Mouse (Mus musculus): ENCODE measurements around the gene Slc37a3. TPM values are rescaled to one million over a fixed set of nuclear protein-coding genes. Genes with fewer than 3 reads are reported as not detected.

Gene Slc37a3
- polyA plus RNA-seq, 1 experiment from 2014 or later, result 69.3 TPM

DNA sequence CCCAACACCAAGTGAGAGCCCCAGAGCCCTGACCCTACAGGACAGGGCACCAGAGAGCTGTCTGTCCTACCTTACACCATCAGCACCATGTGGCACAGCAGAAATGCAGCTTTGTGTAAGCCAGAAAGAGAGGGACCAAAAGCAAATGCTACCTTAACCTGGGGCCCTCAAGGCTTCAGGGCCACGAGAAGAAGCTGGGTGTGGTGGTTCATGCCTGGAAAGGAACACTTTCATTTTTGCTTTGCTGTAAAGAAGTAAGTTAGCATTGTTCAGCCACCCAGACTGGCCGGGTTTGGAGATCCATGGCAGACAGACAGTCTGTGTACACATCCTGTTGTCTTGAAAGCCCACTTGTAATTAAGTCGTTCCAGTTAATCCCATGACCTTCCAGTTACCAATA is 89.7 kb downstream of the Slc37a3 start:
- H3K27ac ChIP-seq (ENCODE audit: low read length), result no peak overlapping the region

DNA sequence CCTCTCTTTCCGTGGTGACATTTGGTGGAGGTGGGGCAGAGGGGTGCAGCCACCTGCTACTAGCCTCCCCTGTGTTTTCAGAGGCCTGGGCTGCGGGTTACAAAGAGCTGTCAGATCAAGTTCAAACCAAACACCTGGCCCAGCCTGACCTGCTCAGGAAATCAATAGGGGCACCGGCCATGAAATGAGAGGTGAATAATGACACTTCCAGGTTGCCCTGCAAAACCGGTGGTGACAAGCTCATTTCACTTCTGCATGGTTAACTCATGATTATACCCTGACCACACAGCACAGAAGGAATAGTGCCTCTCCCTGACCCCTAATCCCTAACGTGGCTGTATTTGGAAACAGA is 90.8 kb downstream of the Slc37a3 start:
- no peak overlapping the region for H3K27ac ChIP-seq (ENCODE audit: low read length)
- no peak overlapping the region for H3K4me2 ChIP-seq (ENCODE audit: low read length)
- no peak for ATAC-seq
- WGBS, result 33% methylated on average over 5 of the region's 5 CpGs
- H3K27me3 ChIP-seq (replicated peaks; ENCODE audit: control insufficient read depth, insufficient read depth, low read length), result no peaks in the 10 kb centered on the region
- H3K36me3 ChIP-seq (ENCODE audit: control insufficient read depth, insufficient read depth), result no peaks in the 10 kb centered on the region
- H3K9ac ChIP-seq (replicated peaks; ENCODE audit: low read depth, low read length), result no peak overlapping the region
- no peaks in the 10 kb centered on the region for H3K4me1 ChIP-seq (replicated peaks; ENCODE audit: control insufficient read depth, insufficient read depth, low read length)
- no peak overlapping the region for H3K4me3 ChIP-seq (replicated peaks; ENCODE audit: low read length)
- H3K9me3 ChIP-seq (ENCODE audit: control insufficient read depth, low read length), result 0 out of 2 replicates have a peak, but pooled peaks cover 2% of the 10 kb centered on the region

More for the DNA sequence above, 89.7 kb downstream of the Slc37a3 start:
- Histone ChIP-seq H3K4me1 (replicated peaks; ENCODE audit: control insufficient read depth, insufficient read depth, low read length) (no peaks in the 10 kb centered on the region), H3K9ac (replicated peaks; ENCODE audit: low read depth, low read length) (no peak overlapping the region), H3K36me3 (ENCODE audit: control insufficient read depth, insufficient read depth) (no peaks in the 10 kb centered on the region), H3K4me3 (replicated peaks; ENCODE audit: low read length) (no peak overlapping the region), H3K27me3 (replicated peaks; ENCODE audit: control insufficient read depth, insufficient read depth, low read length) (no peaks in the 10 kb centered on the region), H3K4me2 (ENCODE audit: low read length) (no peak overlapping the region), H3K9me3 (ENCODE audit: control insufficient read depth, low read length) (0 out of 2 replicates have a peak, but pooled peaks cover 2% of the 10 kb centered on the region)
- no peak for ATAC-seq
- 83% methylated on average over 3 of the region's 3 CpGs for WGBS

DNA sequence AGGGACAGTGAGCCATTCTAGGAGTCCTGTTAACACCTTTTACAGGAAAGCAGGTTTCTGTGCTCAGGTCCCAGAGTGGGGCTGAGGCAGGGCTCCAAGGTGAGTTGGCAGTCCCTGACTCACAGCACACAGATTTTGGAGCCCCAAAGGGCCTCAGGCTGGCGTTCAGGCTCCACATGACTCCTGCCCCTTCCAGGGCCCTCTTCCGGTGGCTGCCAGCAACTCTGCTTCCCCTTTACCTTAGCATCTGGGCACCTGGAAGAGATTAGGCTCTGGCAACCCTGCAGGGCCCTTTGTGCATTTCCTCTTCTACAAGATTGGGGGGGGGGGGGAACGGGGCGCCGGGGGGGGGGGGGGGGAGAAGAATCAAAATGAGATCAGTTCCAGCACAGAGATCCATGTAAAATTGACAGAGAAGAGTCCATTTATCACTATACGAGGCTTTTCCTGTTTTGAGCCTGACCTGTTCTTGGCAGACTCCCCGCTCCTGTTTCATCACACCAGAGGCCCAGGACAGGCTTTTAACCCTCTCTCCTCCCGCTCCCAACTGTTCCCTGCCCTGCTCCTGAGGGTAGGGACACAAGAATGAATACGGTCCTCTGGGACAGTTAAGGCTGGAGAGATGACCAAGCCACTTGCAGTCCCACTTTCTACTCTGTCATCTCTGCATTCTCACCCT is 91.3 kb downstream of the Slc37a3 start:
- Histone ChIP-seq H3K9me3 (ENCODE audit: control insufficient read depth, low read length) (0 out of 2 replicates have a peak, but pooled peaks cover 2% of the 10 kb centered on the region), H3K4me2 (ENCODE audit: low read length) (no peak overlapping the region), H3K27me3 (replicated peaks; ENCODE audit: control insufficient read depth, insufficient read depth, low read length) (no peaks in the 10 kb centered on the region), H3K4me1 (replicated peaks; ENCODE audit: control insufficient read depth, insufficient read depth, low read length) (no peaks in the 10 kb centered on the region), H3K4me3 (replicated peaks; ENCODE audit: low read length) (no peak overlapping the region), H3K36me3 (ENCODE audit: control insufficient read depth, insufficient read depth) (no peaks in the 10 kb centered on the region), H3K27ac (ENCODE audit: low read length) (no peak overlapping the region), H3K9ac (replicated peaks; ENCODE audit: low read depth, low read length) (no peak overlapping the region)
- no peak for ATAC-seq
- WGBS, result 22% methylated on average over 8 of the region's 9 CpGs

DNA sequence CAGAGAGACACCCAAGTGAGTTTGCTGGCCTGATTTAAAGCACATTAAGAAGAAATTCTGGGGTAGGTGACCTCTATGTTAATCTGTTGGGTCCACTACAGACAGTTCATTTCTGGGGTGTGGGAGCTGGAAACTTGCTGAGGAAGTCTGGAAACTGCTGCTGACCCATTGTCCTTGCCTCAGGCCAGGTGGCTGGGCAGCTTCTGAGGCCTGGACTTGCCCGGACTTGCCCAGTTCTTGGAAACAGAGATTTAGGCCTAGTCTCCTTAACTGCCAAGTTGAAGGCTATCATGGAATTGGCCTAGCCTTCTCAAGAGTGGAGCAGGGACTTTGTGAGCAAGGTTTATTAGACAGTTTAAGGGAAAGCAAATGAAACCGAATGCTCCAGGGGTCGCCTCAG is 92.6 kb downstream of the Slc37a3 start:
- Histone ChIP-seq H3K4me2 (ENCODE audit: low read length) (no peak overlapping the region), H3K27me3 (replicated peaks; ENCODE audit: control insufficient read depth, insufficient read depth, low read length) (no peaks in the 10 kb centered on the region), H3K9ac (replicated peaks; ENCODE audit: low read depth, low read length) (no peak overlapping the region), H3K36me3 (ENCODE audit: control insufficient read depth, insufficient read depth) (no peaks in the 10 kb centered on the region), H3K4me1 (replicated peaks; ENCODE audit: control insufficient read depth, insufficient read depth, low read length) (no peaks in the 10 kb centered on the region), H3K4me3 (replicated peaks; ENCODE audit: low read length) (no peak overlapping the region), H3K27ac (ENCODE audit: low read length) (no peak overlapping the region), H3K9me3 (ENCODE audit: control insufficient read depth, low read length) (0 out of 2 replicates have a peak, but pooled peaks cover 2% of the 10 kb centered on the region)
- WGBS, result 93% methylated on average over 3 of the region's 3 CpGs
- ATAC-seq, result no peak

Other genes with a start within 250 kb of the Slc37a3 start
- gene Kdm7a, start 170.9 kb downstream of the Slc37a3 start, polyA plus RNA-seq (2015; fragmentation: Nextera tagmentation; extraction: Ambion mirVana), result 7.3 and 8.8 TPM in 2 replicates
- gene Rab19, start 3.5 kb upstream of the Slc37a3 start, polyA plus RNA-seq (2015; fragmentation: Nextera tagmentation; extraction: Ambion mirVana), result 0.20 and 0.30 TPM in 2 replicates
- 240 and 244 TPM in 2 replicates for gene Mkrn1, start 42.8 kb upstream of the Slc37a3 start, polyA plus RNA-seq (2015; fragmentation: Nextera tagmentation; extraction: Ambion mirVana)
- 12.0 and 13.1 TPM in 2 replicates for gene Dennd2a, start 180.2 kb upstream of the Slc37a3 start, polyA plus RNA-seq (2015; fragmentation: Nextera tagmentation; extraction: Ambion mirVana)
- gene Adck2, start 196.2 kb upstream of the Slc37a3 start, polyA plus RNA-seq (2015; fragmentation: Nextera tagmentation; extraction: Ambion mirVana), result 50.3 and 50.5 TPM in 2 replicates
- not detected in 2 replicates for gene Gm42420, start 208.1 kb upstream of the Slc37a3 start, polyA plus RNA-seq (2015; fragmentation: Nextera tagmentation; extraction: Ambion mirVana)
- gene Ndufb2, start 214.9 kb upstream of the Slc37a3 start, polyA plus RNA-seq (2015; fragmentation: Nextera tagmentation; extraction: Ambion mirVana), result 318 and 322 TPM in 2 replicates